Mouse (Mus musculus) natural killer cell, adult 2 months (primary cell): ENCODE data around the gene Egfem1.

ENCODE experiments used
- DNase-seq, 2 experiments: peaks; one replicate each; pipeline ENCODE4 v3.0.0; 2022; ENCODE audit warnings: low spot score in 2 of 2

Gene Egfem1

GRCm38 (mm10) chr3:29134509-29134908 lies 52.7 kb downstream of the Egfem1 start:
- DNase-seq, result no peak

GRCm38 (mm10) chr3:29135176-29136064 lies 53.6 kb downstream of the Egfem1 start:
- DNase-seq, result no peak

- no peak for DNase-seq
Measured at GRCm38 (mm10) chr3:29136065-29136955, 54.5 kb downstream of the Egfem1 start.

GRCm38 (mm10) chr3:29168401-29168800 lies 86.6 kb downstream of the Egfem1 start:
- no peak for DNase-seq

GRCm38 (mm10) chr3:29169003-29169402 lies 87.2 kb downstream of the Egfem1 start:
- DNase-seq, result no peak

GRCm38 (mm10) chr3:29176991-29177390 lies 95.2 kb downstream of the Egfem1 start:
- DNase-seq, result no peak

GRCm38 (mm10) chr3:29182988-29183387 lies 101.2 kb downstream of the Egfem1 start:
- DNase-seq, result no peak

GRCm38 (mm10) chr3:29183615-29184198 lies 101.9 kb downstream of the Egfem1 start:
- no peak for DNase-seq

- no peak for DNase-seq
Measured at GRCm38 (mm10) chr3:29184486-29185241, 102.8 kb downstream of the Egfem1 start.

GRCm38 (mm10) chr3:29190263-29190662 lies 108.4 kb downstream of the Egfem1 start:
- no peak for DNase-seq

GRCm38 (mm10) chr3:29197727-29198512 lies 116.1 kb downstream of the Egfem1 start:
- no peak for DNase-seq

GRCm38 (mm10) chr3:29200601-29201000 lies 118.8 kb downstream of the Egfem1 start:
- no peak for DNase-seq

GRCm38 (mm10) chr3:29202536-29202935 lies 120.7 kb downstream of the Egfem1 start:
- no peak for DNase-seq

- DNase-seq, result no peak
Measured at GRCm38 (mm10) chr3:29222414-29222813, 140.6 kb downstream of the Egfem1 start.

GRCm38 (mm10) chr3:29229712-29230111 lies 147.9 kb downstream of the Egfem1 start:
- DNase-seq, result no peak

- DNase-seq, result no peak
Measured at GRCm38 (mm10) chr3:29235477-29235876, 153.7 kb downstream of the Egfem1 start.

GRCm38 (mm10) chr3:29236517-29236916 lies 154.7 kb downstream of the Egfem1 start:
- no peak for DNase-seq

GRCm38 (mm10) chr3:29243600-29243999 lies 161.8 kb downstream of the Egfem1 start:
- DNase-seq, result no peak

GRCm38 (mm10) chr3:29291633-29292032 lies 209.8 kb downstream of the Egfem1 start:
- DNase-seq, result no peak

- no peak for DNase-seq
Measured at GRCm38 (mm10) chr3:29292251-29292650, 210.4 kb downstream of the Egfem1 start.

- DNase-seq, result no peak
Measured at GRCm38 (mm10) chr3:29293230-29293629, 211.4 kb downstream of the Egfem1 start.
